Mouse (Mus musculus): Measurements from ENCODE around the gene Itga8.

Gene Itga8

GRCm38 (mm10) chr2:12301431-12302170 is at the start of gene Itga8:
TSS of gene Itga8 (minus strand) at chr2:12301922.
- DNase-seq (ENCODE audit: low spot score): no peak

GRCm38 (mm10) chr2:12348914-12349313 is 47.2 kb upstream of the Itga8 start:
- no peak for DNase-seq (ENCODE audit: low spot score)

- DNase-seq (ENCODE audit: low spot score): no peak
These were observed 30.2 kb upstream of the Itga8 start for GRCm38 (mm10) chr2:12331962-12332361.

DNA sequence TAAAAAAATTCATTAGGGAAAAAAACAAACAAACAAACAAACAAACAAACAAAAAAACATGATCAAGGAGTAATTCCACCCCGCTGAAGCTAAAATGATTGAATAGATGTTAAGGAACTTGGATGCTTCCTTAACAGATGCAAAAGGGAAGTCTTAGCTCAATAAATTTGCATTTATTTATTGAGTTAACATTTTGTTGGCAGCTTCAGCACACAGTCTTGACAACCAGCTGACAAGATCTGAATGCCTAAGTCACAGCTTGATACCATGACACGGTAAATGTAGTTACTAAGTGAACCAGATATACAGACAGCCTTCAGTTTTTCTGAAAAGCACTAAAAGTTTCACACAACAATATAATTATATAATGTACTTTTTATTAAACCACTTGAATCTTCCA is 27.9 kb upstream of the Itga8 start:
- DNase-seq (ENCODE audit: low spot score): no peak

- no peak for DNase-seq (ENCODE audit: low spot score)
These were observed 27.3 kb upstream of the Itga8 start for GRCm38 (mm10) chr2:12329068-12329407.

DNA sequence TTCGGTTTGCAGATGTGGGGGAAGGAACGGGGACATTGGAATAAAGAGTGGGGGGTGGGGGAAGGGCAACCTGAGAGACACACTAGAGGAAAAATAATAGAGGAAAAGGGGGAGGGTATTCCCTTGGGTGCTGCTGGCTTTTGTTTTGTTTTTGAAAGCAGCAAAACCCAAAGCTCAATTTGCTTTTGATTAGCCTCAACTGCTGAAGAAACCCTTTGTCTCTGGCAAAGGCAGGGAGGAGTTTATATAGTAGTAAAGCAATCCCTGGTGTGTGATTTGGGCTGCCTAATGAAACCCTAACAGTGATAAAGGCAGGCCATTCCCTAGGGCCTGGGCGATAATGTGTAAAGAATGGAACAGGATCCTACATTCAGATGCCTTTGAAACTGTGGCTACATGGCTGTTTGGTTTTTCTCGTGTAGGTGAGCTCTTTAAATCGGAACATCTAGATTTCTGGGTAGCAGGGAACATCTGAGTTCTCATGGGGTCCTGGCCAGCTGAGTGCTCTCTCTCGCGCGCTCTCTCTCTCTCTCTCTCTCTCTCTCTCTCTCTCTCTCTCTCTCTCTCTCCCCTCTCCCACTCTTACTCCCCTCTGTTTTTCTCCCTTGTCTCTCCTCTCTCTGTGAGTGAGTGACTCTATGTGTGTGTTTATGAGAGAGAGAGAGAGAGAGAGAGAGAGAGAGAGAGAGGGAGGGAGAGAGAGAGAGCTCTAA is 26.8 kb upstream of the Itga8 start:
- no peak for DNase-seq (ENCODE audit: low spot score)

DNA sequence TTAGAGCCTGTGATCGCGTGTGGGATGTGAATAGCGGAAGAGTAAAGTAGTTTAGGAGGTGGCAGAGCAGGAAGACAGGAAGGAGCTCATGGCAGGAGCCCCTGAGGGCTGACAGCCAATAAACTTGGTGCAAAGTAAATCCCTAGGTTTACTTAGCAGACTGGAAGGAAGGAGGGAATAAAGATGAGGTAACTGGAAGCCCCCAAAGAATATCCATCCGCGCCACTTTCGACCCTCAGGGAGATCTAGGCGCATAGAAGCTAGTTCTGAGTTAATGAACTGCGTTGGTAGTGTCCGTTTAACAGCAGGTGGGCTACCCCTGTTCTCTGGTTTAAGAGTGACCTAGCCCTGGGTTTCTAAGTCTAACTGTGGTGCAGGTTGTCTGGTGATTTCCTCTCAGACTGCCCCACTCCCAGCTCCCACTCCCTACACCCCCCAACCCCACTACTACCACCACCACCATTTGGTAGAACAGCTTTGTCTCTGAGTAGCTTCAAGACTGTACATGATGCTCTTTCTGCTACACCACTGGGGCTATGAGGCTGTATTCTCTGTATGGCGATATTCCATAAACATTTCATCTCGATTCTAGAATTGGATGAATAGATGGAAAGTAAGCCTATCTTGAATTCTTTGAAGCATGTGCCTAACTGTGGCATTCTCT is 26.1 kb upstream of the Itga8 start:
- DNase-seq (ENCODE audit: low spot score): no peak

GRCm38 (mm10) chr2:12327216-12327615 is 25.5 kb upstream of the Itga8 start:
- DNase-seq (ENCODE audit: low spot score): no peak

DNA sequence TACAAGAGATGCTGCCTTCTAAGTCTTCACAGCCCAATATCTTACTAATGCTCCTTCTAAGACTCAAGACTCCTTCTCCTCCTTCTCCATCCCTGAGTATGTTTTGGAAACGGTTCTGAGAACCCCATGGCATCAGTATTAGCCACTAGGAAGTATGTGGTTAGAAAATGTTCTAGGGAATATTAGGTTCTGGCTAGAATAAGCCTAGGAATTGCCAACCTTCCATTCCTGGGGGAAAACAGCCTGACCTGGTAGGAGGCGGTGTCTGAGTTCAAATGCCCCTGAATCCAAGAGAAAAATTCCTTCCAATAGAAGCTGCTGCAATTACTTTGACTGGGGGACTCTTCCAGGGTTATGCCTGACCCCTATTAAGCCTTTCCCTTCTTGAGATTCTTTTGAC is 24.1 kb upstream of the Itga8 start:
- DNase-seq (ENCODE audit: low spot score): no peak

DNA sequence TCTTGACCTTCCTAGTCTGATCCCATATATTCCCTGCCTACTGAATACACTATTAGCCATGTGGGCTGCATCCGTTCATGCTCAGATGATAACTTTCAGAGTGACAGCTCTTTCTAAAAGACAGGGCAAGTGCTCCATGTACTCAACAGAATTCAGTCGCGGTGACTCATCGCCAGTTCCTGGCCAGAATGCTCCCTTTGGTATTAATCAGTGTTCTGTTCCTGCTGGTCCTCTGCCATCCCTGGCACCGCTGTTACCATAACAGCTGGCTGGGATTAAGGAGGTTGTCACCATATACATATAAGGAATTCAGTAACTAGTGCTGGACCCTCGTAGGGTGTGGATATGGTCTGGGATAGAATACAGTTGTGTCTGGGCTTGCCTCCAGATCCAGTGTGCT is 23.7 kb upstream of the Itga8 start:
- DNase-seq (ENCODE audit: low spot score): peak; percentile 79

DNA sequence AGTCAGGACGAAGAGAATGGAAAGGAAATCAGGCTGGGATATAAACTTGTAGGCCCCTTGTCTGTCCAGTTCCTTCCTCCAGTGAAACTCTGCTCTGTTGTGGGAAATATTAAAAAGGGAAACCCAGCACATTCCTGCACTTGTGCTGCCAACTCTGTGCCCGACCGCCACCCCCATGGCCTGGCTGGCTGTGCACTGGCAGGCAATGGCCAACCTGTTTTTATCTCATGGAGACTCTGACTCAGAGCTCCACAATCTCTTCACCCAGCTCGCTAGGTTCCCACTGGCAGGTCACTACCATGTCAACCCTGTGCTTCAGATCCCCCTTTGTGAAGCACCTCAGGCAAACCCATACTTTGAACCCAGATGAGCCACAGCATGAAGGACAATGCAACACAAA is 19.2 kb upstream of the Itga8 start:
- DNase-seq (ENCODE audit: low spot score): no peak

GRCm38 (mm10) chr2:12318715-12319114 is 17.0 kb upstream of the Itga8 start:
- DNase-seq (ENCODE audit: low spot score): peak; percentile 12

DNA sequence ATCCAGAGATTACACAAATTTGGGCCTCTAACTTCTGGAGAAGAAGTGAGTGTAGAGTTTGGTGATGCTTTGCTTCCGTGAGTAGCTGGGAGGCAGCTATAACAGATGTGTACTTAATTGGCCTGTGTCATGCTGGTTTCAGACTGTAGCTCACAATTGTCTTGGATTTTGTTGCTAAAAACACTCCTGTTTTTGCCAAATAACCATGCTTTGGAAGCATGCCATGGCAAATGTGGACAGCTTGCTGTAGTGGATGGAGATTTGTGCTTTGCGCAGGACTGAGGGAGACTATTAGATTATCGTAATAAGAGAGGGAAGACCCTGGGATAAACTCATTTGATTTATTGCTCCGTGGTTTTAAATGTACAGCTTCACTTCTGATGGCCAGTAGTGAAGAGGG is 16.3 kb upstream of the Itga8 start:
- DNase-seq (ENCODE audit: low spot score): peak; percentile 45

GRCm38 (mm10) chr2:12317343-12317742 is 15.6 kb upstream of the Itga8 start:
- DNase-seq (ENCODE audit: low spot score): peak; percentile 68

- DNase-seq (ENCODE audit: low spot score): peak; percentile 39
These were observed 14.6 kb upstream of the Itga8 start for GRCm38 (mm10) chr2:12316361-12316760.

- no peak for DNase-seq (ENCODE audit: low spot score)
These were observed 12.3 kb upstream of the Itga8 start for GRCm38 (mm10) chr2:12314028-12314427.

DNA sequence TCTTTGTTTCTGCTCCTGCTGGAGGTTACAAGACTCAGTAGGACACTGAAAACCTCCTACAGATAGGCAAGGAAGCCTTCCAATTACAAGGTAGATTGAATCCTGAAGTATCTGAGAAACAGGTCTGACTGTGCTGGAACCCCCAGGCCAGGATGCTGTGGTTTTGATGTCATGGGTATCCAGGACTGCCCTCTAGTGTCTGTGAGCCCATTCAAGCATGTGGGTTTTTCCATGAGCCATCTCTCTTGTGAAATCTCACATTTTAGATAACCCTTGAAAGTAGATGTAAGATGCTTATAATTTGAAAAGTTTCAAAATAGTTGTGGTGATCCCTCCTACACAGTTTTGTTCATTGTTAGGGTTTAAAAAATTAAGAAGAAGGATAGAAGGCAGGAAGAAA is 6.7 kb upstream of the Itga8 start:
- DNase-seq (ENCODE audit: low spot score): no peak

- DNase-seq (ENCODE audit: low spot score): peak; percentile 72
These were observed 5.6 kb upstream of the Itga8 start for GRCm38 (mm10) chr2:12307311-12307710.

DNA sequence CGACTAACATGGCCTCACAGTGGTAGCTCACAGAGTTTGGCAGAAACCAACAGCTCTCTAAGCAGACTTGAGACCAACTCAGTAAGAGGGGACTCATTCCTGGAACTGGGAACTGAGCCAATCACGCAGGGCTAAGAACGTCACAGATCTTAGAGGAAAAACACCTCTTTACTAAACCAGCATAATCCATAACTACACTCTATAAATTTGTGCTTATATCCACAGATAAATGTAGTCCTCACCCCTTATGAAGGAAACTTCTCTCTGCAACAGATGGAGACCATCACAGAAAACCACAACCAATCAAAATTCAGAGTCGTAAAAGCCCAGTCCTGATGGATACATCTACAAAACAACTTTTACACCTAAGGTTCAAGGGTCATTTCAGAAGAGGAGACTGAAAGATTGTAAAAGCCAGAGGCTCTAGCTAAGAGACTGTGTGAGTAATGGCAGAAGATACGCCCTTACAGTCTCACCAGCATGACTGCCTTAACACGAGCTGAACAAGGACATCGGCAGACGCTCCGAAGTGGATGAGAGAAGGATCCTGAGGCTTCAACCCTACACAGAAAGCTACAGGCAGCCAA is 3.4 kb upstream of the Itga8 start:
- DNase-seq (ENCODE audit: low spot score): no peak

DNA sequence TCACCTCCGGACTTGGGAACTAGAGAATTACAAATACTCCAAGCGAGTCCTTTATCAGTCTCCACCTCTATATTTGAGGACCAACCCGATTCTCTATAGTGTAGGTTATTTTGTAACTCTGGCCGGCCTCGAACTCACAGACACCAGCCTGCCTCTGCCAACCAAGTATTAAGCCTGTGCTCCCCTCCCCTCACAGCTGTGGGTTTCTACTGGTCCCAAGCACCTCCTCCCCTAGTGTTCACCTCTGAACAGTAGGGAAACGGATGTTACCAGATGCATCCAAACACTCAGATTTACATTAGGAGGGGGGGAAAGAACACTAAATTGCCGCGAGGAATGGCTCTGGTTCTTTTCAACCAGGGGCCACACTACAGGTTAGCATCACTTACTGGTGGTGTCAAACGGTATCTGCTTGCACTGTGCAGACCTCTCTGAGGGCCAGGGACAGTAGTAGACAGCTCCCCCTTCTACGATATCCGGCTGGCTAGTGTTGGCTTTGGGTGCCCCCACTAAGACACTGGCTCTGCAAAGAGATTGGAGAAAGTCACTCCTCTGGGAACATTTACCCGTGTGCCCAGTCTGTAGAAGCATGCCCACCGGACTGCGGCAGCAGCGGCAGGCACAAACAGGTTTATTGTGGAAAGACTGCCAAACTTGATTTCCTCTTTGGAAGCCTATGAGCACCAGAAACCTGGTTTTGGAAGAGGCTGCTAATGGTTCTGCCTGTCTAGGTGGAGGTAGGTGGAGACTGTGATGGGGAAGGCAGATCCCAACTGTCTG is 1.1 kb downstream of the Itga8 start:
- DNase-seq (ENCODE audit: low spot score): no peak

GRCm38 (mm10) chr2:12297287-12297686 is 4.4 kb downstream of the Itga8 start:
- DNase-seq (ENCODE audit: low spot score): no peak

- no peak for DNase-seq (ENCODE audit: low spot score)
These were observed 6.6 kb downstream of the Itga8 start for GRCm38 (mm10) chr2:12295150-12295549.

Measured in adipocyte (in vitro differentiated cells).